Mouse (Mus musculus) stomach, postnatal 0 days (tissue): ENCODE results near the gene Washc4.

Experiments used
- CTCF ChIP-seq: IDR thresholded peaks from 2 replicates; pipeline ENCODE4 v1.5.1; 2016; ENCODE audit warnings: antibody characterized with exemption, low read depth, mild to moderate bottlenecking, moderate library complexity
- EP300 ChIP-seq: optimal IDR thresholded peaks from 2 replicates; pipeline ENCODE3; 2016; ENCODE audit warnings: antibody characterized with exemption

- TF ChIP-seq CTCF (no peak), EP300 (no peak)
Measured at GRCm38 (mm10) chr10:83612648-83613215, 69.2 kb downstream of the Washc4 start.
